ENCODE assay signal across 1 mouse cellular context in the genomic region with DNA sequence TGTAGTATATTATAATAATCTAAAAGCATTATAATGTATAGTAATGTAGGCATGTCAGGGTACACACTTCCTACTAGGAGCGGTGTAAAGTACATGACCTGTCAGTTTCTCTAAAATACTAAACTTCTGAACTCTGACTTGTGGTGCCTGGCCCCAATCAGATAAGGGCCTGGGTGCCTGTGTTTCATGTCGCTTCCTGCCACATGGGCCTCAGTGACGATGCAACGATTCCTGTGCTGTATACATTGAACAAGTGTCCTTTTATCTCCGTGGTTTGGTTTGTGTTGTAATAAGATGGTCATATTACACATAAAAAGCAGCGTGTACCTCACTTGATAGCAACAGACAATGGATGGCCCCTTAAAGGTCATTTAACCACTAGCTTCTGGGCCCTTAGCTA.
A peak's percentile ranks its signal among the peaks of the same experiment; 100 is the strongest.
TF ChIP-seq lines count a peak whose summit lies in the region.

No protein-coding gene starts in this region.

TF ChIP-seq in MEL, 35 proteins besides CTCF, POLR2A, EP300 and RAD21 (continued from another document):
- TF ChIP-seq ZMIZ1 (IDR thresholded peaks at IDR 0.05; ENCODE audit: low read depth, low read length) (no peak), MYB (IDR thresholded peaks at IDR 0.05; ENCODE audit: low read depth, low read length) (peak; percentile 78; the same call in 1 of the 2 replicates)
